21 mouse cellular contexts compared by ENCODE assay signal in genomic region chr7:64030650-64031049, GRCm38 (mm10).
DNase-seq lines count a peak whose midpoint lies in the region; ATAC-seq and TF ChIP-seq lines count a peak whose summit lies in the region.
"Had no signal": no experiment of that assay in that cellular context is flagged by ENCODE, and none has a peak within 500 bp of the region (broad histone marks: within the 10 kb centered on the region; RNA-seq: fewer than 3 reads in every experiment).

No protein-coding gene starts in this region.

- intact Hi-C loops in gastrocnemius, postnatal 36 days (cut with DNase I), result no loop called here

- peak; percentile 36 for DNase-seq in liver
- DNase-seq in liver, embryonic 14.5 days (ENCODE audit: low read depth in 3 of 3, low spot score in 3 of 3), result peak in 2 of 3 experiments; percentile 64 to 66
- no peak for DNase-seq in hindbrain, embryonic 11.5 days (ENCODE audit: low spot score)
- no peak for DNase-seq in gastrocnemius, postnatal 36 days
- DNase-seq: adrenal gland, adult 2 months; adrenal gland, postnatal 25 days; cerebellum, adult 11 months; cerebellum, adult 9-10 months; cerebellum, postnatal 25 days; gastrocnemius, postnatal 10 days; heart, adult 2 months; heart, postnatal 14 days had no signal

- H3K4me1 ChIP-seq in liver, embryonic 14.5 days (replicated peaks; ENCODE audit: control insufficient read depth in 2 of 2, insufficient read depth in 2 of 2, low read length in 1 of 2), result peaks cover 24 to 33% of the 10 kb centered on the region in 2 experiments
- H3K4me1 ChIP-seq in forebrain, embryonic 16.5 days (replicated peaks; ENCODE audit: control insufficient read depth, insufficient read depth, low read length), result peaks cover 8% of the 10 kb centered on the region
- no peaks in the 10 kb centered on the region for H3K4me1 ChIP-seq in hindbrain, embryonic 11.5 days (replicated peaks; ENCODE audit: control insufficient read depth, insufficient read depth, low read length)
- H3K4me1 ChIP-seq: embryonic facial prominence, embryonic 13.5 days; hindbrain, embryonic 15.5 days had no signal

- no peaks in the 10 kb centered on the region for H3K36me3 ChIP-seq in liver, embryonic 14.5 days (replicated peaks; ENCODE audit: control insufficient read depth, insufficient read depth, low read depth)
- H3K36me3 ChIP-seq in forebrain, embryonic 16.5 days (ENCODE audit: control insufficient read depth, insufficient read depth), result no peaks in the 10 kb centered on the region
- H3K36me3 ChIP-seq in hindbrain, embryonic 11.5 days (ENCODE audit: control insufficient read depth, insufficient read depth, low read length), result no peaks in the 10 kb centered on the region
- H3K36me3 ChIP-seq: embryonic facial prominence, embryonic 13.5 days; forebrain, embryonic 10.5 days; heart, embryonic 15.5 days; hindbrain, embryonic 10.5 days; hindbrain, embryonic 15.5 days had no signal

- 35% methylated on average over 2 of the region's 2 CpGs for WGBS in liver, embryonic 14.5 days (ENCODE audit: insufficient replicate concordance)
- 88% methylated on average over 2 of the region's 2 CpGs for WGBS in forebrain, embryonic 16.5 days
- 93% methylated on average over 2 of the region's 2 CpGs for WGBS in hindbrain, embryonic 11.5 days

- H3K9ac ChIP-seq in liver, embryonic 14.5 days (replicated peaks), result no peak overlapping the region; the same call in 1 of the 2 replicates
- no peak overlapping the region for H3K9ac ChIP-seq in forebrain, embryonic 16.5 days (replicated peaks; ENCODE audit: low read depth, low read length)
- H3K9ac ChIP-seq in hindbrain, embryonic 11.5 days (ENCODE audit: low read depth, low read length), result no peak overlapping the region
- H3K9ac ChIP-seq: embryonic facial prominence, embryonic 13.5 days; heart, embryonic 15.5 days; hindbrain, embryonic 15.5 days had no signal

- H3K27me3 ChIP-seq in liver, embryonic 14.5 days (ENCODE audit: control insufficient read depth, insufficient read depth, low read length), result no peaks in the 10 kb centered on the region
- no peaks in the 10 kb centered on the region for H3K27me3 ChIP-seq in forebrain, embryonic 16.5 days (replicated peaks; ENCODE audit: control insufficient read depth, insufficient read depth, low read length)
- H3K27me3 ChIP-seq in hindbrain, embryonic 11.5 days (ENCODE audit: control insufficient read depth, insufficient read depth, low read length), result no peaks in the 10 kb centered on the region
- H3K27me3 ChIP-seq: embryonic facial prominence, embryonic 13.5 days; heart, embryonic 15.5 days; hindbrain, embryonic 15.5 days had no signal

- H3K4me3 ChIP-seq in liver, embryonic 14.5 days (ENCODE audit: insufficient read depth in 1 of 2, low read depth in 2 of 2, low read length in 2 of 2), result no peak overlapping the region
- no peak overlapping the region for H3K4me3 ChIP-seq in forebrain, embryonic 16.5 days (replicated peaks; ENCODE audit: low read length)
- no peak overlapping the region for H3K4me3 ChIP-seq in hindbrain, embryonic 11.5 days (ENCODE audit: low read depth, low read length)
- H3K4me3 ChIP-seq: embryonic facial prominence, embryonic 13.5 days; forebrain, embryonic 10.5 days; heart, adult 2 months; heart, embryonic 15.5 days; hindbrain, embryonic 10.5 days; hindbrain, embryonic 15.5 days had no signal

- peak; percentile 72 for ATAC-seq in liver, embryonic 14.5 days (ENCODE audit: insufficient read depth)
- peak; percentile 33; the same call in 1 of the 2 replicates for ATAC-seq in megakaryocyte progenitor cell, adult 5-6 weeks (replicated peaks; ENCODE audit: poor library complexity)
- ATAC-seq in forebrain, embryonic 16.5 days, result no peak
- ATAC-seq in hindbrain, embryonic 11.5 days (ENCODE audit: low FRiP score), result no peak
- ATAC-seq: forebrain, embryonic 14.5 days had no signal

- H3K4me2 ChIP-seq in liver, embryonic 14.5 days (ENCODE audit: low read depth), result no peak overlapping the region
- H3K4me2 ChIP-seq in forebrain, embryonic 16.5 days (ENCODE audit: low read length), result no peak overlapping the region
- no peak overlapping the region for H3K4me2 ChIP-seq in hindbrain, embryonic 11.5 days (replicated peaks; ENCODE audit: low read depth, low read length)
- H3K4me2 ChIP-seq: embryonic facial prominence, embryonic 13.5 days; heart, embryonic 11.5 days; heart, embryonic 15.5 days; hindbrain, embryonic 15.5 days had no signal

- peak; percentile 52 for TF ChIP-seq CTCF in liver, embryonic 14.5 days (IDR thresholded peaks at IDR 0.05; ENCODE audit: low read depth)

- no peak for TF ChIP-seq EP300 in liver, embryonic 14.5 days (IDR thresholded peaks at IDR 0.05; ENCODE audit: low read depth)

- no peaks in the 10 kb centered on the region for H3K9me3 ChIP-seq in liver, embryonic 14.5 days (ENCODE audit: control insufficient read depth, low read length)
- no peaks in the 10 kb centered on the region for H3K9me3 ChIP-seq in forebrain, embryonic 16.5 days (ENCODE audit: control insufficient read depth, low read length)
- no peaks in the 10 kb centered on the region for H3K9me3 ChIP-seq in hindbrain, embryonic 11.5 days (ENCODE audit: control insufficient read depth, low read length)
- H3K9me3 ChIP-seq: embryonic facial prominence, embryonic 13.5 days; heart, embryonic 15.5 days; hindbrain, embryonic 15.5 days had no signal

- H3K27ac ChIP-seq in liver, embryonic 14.5 days, result no peak overlapping the region
- H3K27ac ChIP-seq in forebrain, embryonic 16.5 days (ENCODE audit: low read length), result no peak overlapping the region
- no peak overlapping the region for H3K27ac ChIP-seq in hindbrain, embryonic 11.5 days (ENCODE audit: low read depth, low read length)
- H3K27ac ChIP-seq: embryonic facial prominence, embryonic 13.5 days; forebrain, embryonic 10.5 days; heart, adult 2 months; heart, embryonic 15.5 days; hindbrain, embryonic 10.5 days; hindbrain, embryonic 15.5 days had no signal

Comparison
In these comparisons a context has a peak if more than half of its experiments do, and no peak if none do; other contexts are left out.
1. DNase-seq: peak in liver (single experiment) and liver, embryonic 14.5 days (2 of 3); none in hindbrain, embryonic 11.5 days (single experiment) and gastrocnemius, postnatal 36 days (0 of 2).
2. ATAC-seq: peak in liver, embryonic 14.5 days (single experiment) and megakaryocyte progenitor cell, adult 5-6 weeks (single experiment); none in forebrain, embryonic 16.5 days (single experiment) and hindbrain, embryonic 11.5 days (single experiment).